Mouse (Mus musculus): ENCODE results near the gene Gde1.

Gene Gde1

GRCm38 (mm10) chr7:118705101-118705961, at the start of gene Gde1:
TSS of gene Gde1 (minus strand) at chr7:118705778.
- DNase-seq: peak; percentile 89

GRCm38 (mm10) chr7:118751625-118752024, 46.0 kb upstream of the Gde1 start:
- no peak for DNase-seq

- DNase-seq: no peak
These were observed 44.1 kb upstream of the Gde1 start for GRCm38 (mm10) chr7:118749706-118750105.

- peak; percentile 21 for DNase-seq
These were observed 42.5 kb upstream of the Gde1 start for GRCm38 (mm10) chr7:118747891-118748672.

GRCm38 (mm10) chr7:118744766-118745165, 39.2 kb upstream of the Gde1 start:
- DNase-seq: no peak

GRCm38 (mm10) chr7:118742278-118742677, 36.7 kb upstream of the Gde1 start:
- no peak for DNase-seq

GRCm38 (mm10) chr7:118740532-118741338, 35.2 kb upstream of the Gde1 start:
- DNase-seq: peak; percentile 98

- peak; percentile 81 for DNase-seq
These were observed 34.5 kb upstream of the Gde1 start, which contains the start of gene Vps35l for GRCm38 (mm10) chr7:118739975-118740531. TSS of gene Vps35l (plus strand) at chr7:118740226.

GRCm38 (mm10) chr7:118738730-118739129, 33.2 kb upstream of the Gde1 start:
- DNase-seq: no peak

- no peak for DNase-seq
These were observed 27.6 kb upstream of the Gde1 start for GRCm38 (mm10) chr7:118733225-118733624.

GRCm38 (mm10) chr7:118731781-118732180, 26.2 kb upstream of the Gde1 start:
- no peak for DNase-seq

- DNase-seq: no peak
These were observed 23.4 kb upstream of the Gde1 start for GRCm38 (mm10) chr7:118728846-118729587.

GRCm38 (mm10) chr7:118725459-118725858, 19.9 kb upstream of the Gde1 start:
- no peak for DNase-seq

GRCm38 (mm10) chr7:118723927-118724326, 18.3 kb upstream of the Gde1 start:
- DNase-seq: no peak

GRCm38 (mm10) chr7:118718066-118718465, 12.5 kb upstream of the Gde1 start:
- no peak for DNase-seq

- DNase-seq: no peak
These were observed 9.3 kb upstream of the Gde1 start for GRCm38 (mm10) chr7:118714873-118715272.

GRCm38 (mm10) chr7:118712228-118713173, 6.9 kb upstream of the Gde1 start, which contains the start of gene Ccp110:
TSS of gene Ccp110 (plus strand) at chr7:118712552.
- DNase-seq: peak; percentile 85

GRCm38 (mm10) chr7:118710776-118711175, 5.2 kb upstream of the Gde1 start:
- no peak for DNase-seq

GRCm38 (mm10) chr7:118708002-118708401, 2.4 kb upstream of the Gde1 start:
- no peak for DNase-seq

- DNase-seq: no peak
These were observed 1.6 kb upstream of the Gde1 start for GRCm38 (mm10) chr7:118707216-118707615.

GRCm38 (mm10) chr7:118706488-118706887, 910 bp upstream of the Gde1 start:
- DNase-seq: no peak

All from right cerebral cortex, postnatal 4 days (tissue).